Mouse (Mus musculus) forebrain, embryonic 15.5 days (tissue): ENCODE measurements around the gene Rps11. TPM values are rescaled to one million over a fixed set of nuclear protein-coding genes. Genes with fewer than 3 reads are reported as not detected.
"Not testable (repeated sequence)": the region's sequence is repeated elsewhere in the genome, so short reads cannot be mapped to it uniquely, and the experiment has no call there.

Experiments
- ATAC-seq: fragments of 200-750 bp; cut with Nextera tagmentation; replicated peaks from 2 replicates; pipeline ENCODE4 v1.8.0; 2017; ENCODE audit warnings: mild to moderate bottlenecking, moderate TSS enrichment, moderate library complexity
- H3K27ac ChIP-seq: fragments of 300-500 bp; sonication (generic); replicated peaks from 2 replicates; pipeline ENCODE4 v1.5.1; 2015; ENCODE audit warnings: mild to moderate bottlenecking, inconsistent platforms
- H3K27me3 ChIP-seq: fragments of 300-500 bp; sonication (generic); 2 replicates; pipeline ENCODE4 v1.6.1; 2015; ENCODE audit warnings: inconsistent platforms
- H3K36me3 ChIP-seq: fragments of 300-500 bp; sonication (generic); 2 replicates; pipeline ENCODE4 v1.6.1; 2015; ENCODE audit warnings: mild to moderate bottlenecking, inconsistent platforms
- H3K4me1 ChIP-seq: fragments of 300-500 bp; sonication (generic); 2 replicates; pipeline ENCODE4 v1.6.1; 2015; ENCODE audit warnings: inconsistent platforms
- H3K4me2 ChIP-seq: fragments of 300-500 bp; sonication (generic); replicated peaks from 2 replicates; pipeline ENCODE4 v1.6.1; 2015; ENCODE audit warnings: mild to moderate bottlenecking, inconsistent platforms
- H3K4me3 ChIP-seq: fragments of 300-500 bp; sonication (generic); 2 replicates; pipeline ENCODE4 v1.5.1; 2015; ENCODE audit warnings: mild to moderate bottlenecking, inconsistent platforms
- H3K9ac ChIP-seq: fragments of 300-500 bp; sonication (generic); replicated peaks from 2 replicates; pipeline ENCODE4 v1.6.1; 2015; ENCODE audit warnings: mild to moderate bottlenecking, inconsistent platforms
- H3K9me3 ChIP-seq: fragments of 300-500 bp; sonication (generic); 2 replicates; pipeline ENCODE4 v1.6.1; 2016; ENCODE audit warnings: inconsistent platforms
- WGBS: fragments of 180-500 bp; shearing (Covaris S2); methylation state at CpG from one replicate; pipeline ENCODE4 v1.1.7; 2015; ENCODE audit warnings: mixed read lengths; 5-methylcytosine and 5-hydroxymethylcytosine counted together
- polyA plus RNA-seq: library from polyadenylated mRNA; unstranded; fragments of >200 nt; fragmentation: Nextera tagmentation; extraction: Ambion mirVana; gene quantifications from 2 replicates; pipeline ENCODE4 v1.2.1, GENCODE M21; 2015

Gene Rps11
- polyA plus RNA-seq, 1 experiment from 2014 or later: 982 TPM

DNA sequence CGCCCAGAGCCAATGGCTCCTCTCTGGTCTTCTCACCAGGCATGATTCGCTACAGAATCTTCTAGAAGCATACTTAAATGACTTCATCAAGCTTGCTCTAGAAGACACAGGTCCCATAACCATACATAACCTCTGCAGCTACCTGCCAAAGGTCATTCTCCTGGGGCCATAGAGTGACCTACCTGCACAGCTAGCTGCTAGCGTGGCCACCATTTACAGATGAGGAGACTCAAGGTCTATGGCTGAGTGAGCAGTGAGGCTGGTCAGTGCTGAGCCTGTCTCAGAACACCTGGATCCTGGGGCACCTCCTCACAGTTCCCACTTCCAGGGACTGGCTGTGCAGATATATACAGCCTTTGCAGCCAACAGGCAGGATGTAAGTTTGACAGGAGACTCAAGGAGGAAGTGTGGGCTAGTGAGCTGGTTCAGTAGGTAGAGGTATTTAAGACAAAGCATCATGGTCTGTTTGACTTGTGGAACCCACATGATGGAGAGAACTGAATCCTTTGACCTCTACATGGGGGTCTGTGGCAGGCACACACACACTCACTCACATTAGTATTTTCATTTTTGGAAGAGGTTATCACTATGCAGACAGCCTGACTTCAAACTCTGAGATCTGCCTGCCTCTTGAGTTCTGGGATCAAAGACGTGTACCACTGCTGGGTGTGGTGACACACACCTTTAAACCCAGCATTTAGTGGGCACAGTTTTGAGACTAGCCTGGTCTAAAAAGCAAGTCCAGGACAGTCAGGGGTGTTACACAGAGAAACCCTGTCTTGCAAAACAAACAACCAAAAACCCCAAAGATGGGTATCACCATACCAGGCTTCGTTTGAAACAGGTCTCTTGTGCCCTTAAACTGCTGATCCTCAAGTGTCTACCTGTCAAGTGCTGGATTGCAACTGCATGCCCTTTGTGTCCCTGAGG lies 4.2 kb downstream of the Rps11 start:
- H3K9me3 ChIP-seq: no peaks in the 10 kb centered on the region
- H3K36me3 ChIP-seq: peaks cover 52% of the 10 kb centered on the region
- no peak overlapping the region for H3K4me2 ChIP-seq
- ATAC-seq: no peak
- WGBS: 82% methylated on average over 5 of the region's 5 CpGs
- H3K4me1 ChIP-seq: peaks cover 27% of the 10 kb centered on the region
- peak overlapping the region; percentile 19; the same call in 1 of the 2 replicates for H3K9ac ChIP-seq
- no peak overlapping the region for H3K27ac ChIP-seq
- no peaks in the 10 kb centered on the region for H3K27me3 ChIP-seq
- no peak overlapping the region for H3K4me3 ChIP-seq

DNA sequence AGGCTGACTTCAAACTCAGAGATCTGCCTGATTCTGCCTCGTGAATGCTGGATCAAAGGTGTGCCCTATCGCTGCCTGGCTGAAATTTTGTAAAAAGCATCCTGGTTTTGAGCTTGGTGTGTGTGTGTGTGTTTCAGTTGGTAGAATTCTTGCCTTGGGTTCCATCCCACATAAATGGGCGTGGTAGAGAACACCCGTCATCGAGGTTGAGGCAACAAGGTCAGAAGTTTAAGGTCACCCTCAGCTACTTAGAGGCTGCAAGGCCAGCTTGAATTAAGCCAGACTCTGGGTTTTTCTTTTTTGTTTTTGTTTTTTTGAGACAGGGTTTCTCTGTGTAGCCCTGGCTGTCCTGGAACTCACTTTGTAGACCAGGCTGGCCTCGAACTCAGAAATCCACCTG lies 5.9 kb downstream of the Rps11 start:
- H3K36me3 ChIP-seq: peaks cover 51% of the 10 kb centered on the region
- 96% methylated on average over 6 of the region's 6 CpGs for WGBS
- no peaks in the 10 kb centered on the region for H3K9me3 ChIP-seq
- no peak overlapping the region for H3K4me2 ChIP-seq
- H3K27me3 ChIP-seq: no peaks in the 10 kb centered on the region
- H3K27ac ChIP-seq: no peak overlapping the region
- H3K9ac ChIP-seq: no peak overlapping the region
- no peak overlapping the region for H3K4me3 ChIP-seq
- peaks cover 18% of the 10 kb centered on the region for H3K4me1 ChIP-seq
- no peak for ATAC-seq

DNA sequence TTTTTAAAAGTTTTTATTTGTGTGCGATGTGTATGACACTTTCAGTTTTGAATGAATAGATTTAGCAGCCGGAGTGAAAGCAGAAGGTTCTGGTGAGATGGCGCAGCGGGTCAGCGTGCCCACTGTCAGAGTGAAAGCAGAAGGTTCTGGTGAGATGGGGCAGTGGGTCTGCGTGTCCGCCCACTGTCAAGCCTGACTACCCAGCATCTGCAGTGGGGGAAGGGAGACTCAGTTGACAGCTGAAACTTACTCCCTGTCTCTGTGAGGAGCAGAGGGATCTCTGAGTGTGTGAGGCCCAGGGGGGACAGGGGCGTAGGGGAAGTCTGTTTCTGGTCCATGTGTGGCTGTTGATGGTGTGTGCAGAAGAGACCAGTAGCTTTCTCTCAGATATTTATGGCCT lies 6.7 kb downstream of the Rps11 start:
- Histone ChIP-seq H3K27me3 (no peaks in the 10 kb centered on the region), H3K4me3 (no peak overlapping the region), H3K4me2 (no peak overlapping the region), H3K9me3 (no peaks in the 10 kb centered on the region), H3K27ac (no peak overlapping the region), H3K9ac (no peak overlapping the region), H3K4me1 (peaks cover 11% of the 10 kb centered on the region), H3K36me3 (peaks cover 44% of the 10 kb centered on the region)
- no peak for ATAC-seq
- 88% methylated on average over 8 of the region's 8 CpGs for WGBS

DNA sequence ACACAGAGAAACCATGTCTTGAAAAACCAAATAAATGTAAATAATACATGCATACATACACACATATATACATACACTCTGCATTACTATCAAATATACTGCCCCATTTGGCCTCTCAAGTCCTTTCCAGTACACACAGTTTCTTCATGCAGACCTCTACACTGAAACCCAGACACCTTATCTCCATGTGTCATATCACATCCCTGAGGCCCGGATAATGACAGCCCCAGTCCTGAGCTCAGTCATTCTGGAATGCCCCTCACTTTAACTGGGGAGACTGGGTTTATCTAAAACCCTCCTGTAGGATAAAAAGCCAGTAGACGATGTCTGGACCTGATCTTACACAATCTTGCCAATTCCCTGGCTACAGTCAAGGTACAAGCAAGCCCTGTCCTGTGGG lies 10.8 kb downstream of the Rps11 start:
- H3K4me3 ChIP-seq: no peak overlapping the region
- H3K9me3 ChIP-seq: no peaks in the 10 kb centered on the region
- peaks cover 6% of the 10 kb centered on the region; the same call in 1 of the 2 replicates for H3K36me3 ChIP-seq
- no peak overlapping the region for H3K27ac ChIP-seq
- H3K27me3 ChIP-seq: no peaks in the 10 kb centered on the region
- H3K4me1 ChIP-seq: no peaks in the 10 kb centered on the region
- H3K4me2 ChIP-seq: no peak overlapping the region
- H3K9ac ChIP-seq: no peak overlapping the region
- 87% methylated on average over 2 of the region's 2 CpGs for WGBS
- ATAC-seq: no peak

DNA sequence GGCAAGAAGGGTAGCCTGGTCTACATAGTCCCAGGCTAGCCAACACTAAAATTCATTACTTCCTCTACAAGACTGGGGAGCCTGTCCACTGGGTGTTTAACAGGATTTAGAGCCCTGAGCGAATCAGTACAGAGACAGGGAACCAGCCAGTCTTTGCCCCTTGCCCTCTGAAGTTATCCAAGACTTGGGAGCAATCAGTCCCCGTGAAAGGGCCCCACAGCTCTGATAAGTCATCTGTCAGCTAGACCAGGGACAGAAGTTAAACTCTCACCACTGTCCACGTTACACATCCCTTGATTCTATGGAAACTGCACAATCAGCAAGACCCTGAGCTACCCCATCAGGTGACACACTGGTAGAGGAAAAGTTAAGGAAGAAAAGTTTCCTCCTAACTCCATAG lies 11.7 kb downstream of the Rps11 start:
- no peaks in the 10 kb centered on the region for H3K9me3 ChIP-seq
- H3K4me2 ChIP-seq: no peak overlapping the region
- H3K27me3 ChIP-seq: no peaks in the 10 kb centered on the region
- H3K4me1 ChIP-seq: no peaks in the 10 kb centered on the region
- no peak for ATAC-seq
- 79% methylated on average over 3 of the region's 3 CpGs for WGBS
- H3K36me3 ChIP-seq: no peaks in the 10 kb centered on the region
- no peak overlapping the region for H3K27ac ChIP-seq
- no peak overlapping the region for H3K9ac ChIP-seq
- no peak overlapping the region for H3K4me3 ChIP-seq

DNA sequence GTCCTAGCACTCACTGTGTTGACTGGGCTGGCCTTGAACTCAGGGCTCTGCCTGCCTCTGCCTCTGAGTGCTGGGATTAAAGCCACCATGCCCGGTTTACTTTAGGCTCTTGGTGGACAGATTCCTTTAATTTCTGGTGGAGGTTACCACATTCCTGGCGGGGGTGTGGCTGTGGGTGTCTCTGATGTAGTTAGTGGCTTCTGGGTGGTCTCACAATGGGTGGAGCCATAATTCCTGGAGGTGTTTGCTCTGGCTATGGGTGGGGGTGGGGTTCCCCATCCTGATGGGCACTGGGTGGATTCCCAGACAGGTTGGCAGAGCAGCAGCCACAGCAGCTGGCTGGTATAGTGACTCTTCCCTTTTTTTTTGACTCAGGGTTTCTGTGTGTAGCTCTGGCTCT lies 12.3 kb downstream of the Rps11 start:
- 78% methylated on average over 2 of the region's 2 CpGs for WGBS
- no peak overlapping the region for H3K4me2 ChIP-seq
- H3K4me3 ChIP-seq: no peak overlapping the region
- no peaks in the 10 kb centered on the region for H3K27me3 ChIP-seq
- H3K9ac ChIP-seq: no peak overlapping the region
- H3K36me3 ChIP-seq: no peaks in the 10 kb centered on the region
- no peaks in the 10 kb centered on the region for H3K4me1 ChIP-seq
- no peak overlapping the region for H3K27ac ChIP-seq
- no peak for ATAC-seq
- no peaks in the 10 kb centered on the region for H3K9me3 ChIP-seq

DNA sequence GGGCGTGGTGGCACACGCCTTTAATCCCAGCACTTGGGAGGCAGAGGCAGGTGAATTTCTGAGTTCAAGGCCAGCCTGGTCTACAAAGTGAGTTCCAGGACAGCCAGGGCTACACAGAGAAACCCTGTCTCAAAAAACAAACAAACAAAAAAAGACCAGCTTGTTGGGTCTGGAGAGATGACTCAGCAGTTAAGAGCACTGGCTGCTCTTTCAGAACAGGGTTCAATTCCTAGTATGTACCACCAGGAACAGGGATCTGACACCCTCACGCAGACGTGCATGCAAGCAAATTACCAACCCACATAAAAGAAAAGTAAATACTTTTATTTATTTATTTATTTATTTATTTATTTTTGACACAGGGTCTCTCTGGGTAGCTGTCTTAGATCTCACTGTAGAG lies 14.2 kb downstream of the Rps11 start:
- 93% methylated on average over 4 of the region's 4 CpGs for WGBS
- H3K4me2 ChIP-seq, H3K36me3 ChIP-seq, ATAC-seq, H3K4me3 ChIP-seq, H3K9ac ChIP-seq, H3K27me3 ChIP-seq, H3K9me3 ChIP-seq, H3K27ac ChIP-seq, H3K4me1 ChIP-seq: not testable (repeated sequence)

DNA sequence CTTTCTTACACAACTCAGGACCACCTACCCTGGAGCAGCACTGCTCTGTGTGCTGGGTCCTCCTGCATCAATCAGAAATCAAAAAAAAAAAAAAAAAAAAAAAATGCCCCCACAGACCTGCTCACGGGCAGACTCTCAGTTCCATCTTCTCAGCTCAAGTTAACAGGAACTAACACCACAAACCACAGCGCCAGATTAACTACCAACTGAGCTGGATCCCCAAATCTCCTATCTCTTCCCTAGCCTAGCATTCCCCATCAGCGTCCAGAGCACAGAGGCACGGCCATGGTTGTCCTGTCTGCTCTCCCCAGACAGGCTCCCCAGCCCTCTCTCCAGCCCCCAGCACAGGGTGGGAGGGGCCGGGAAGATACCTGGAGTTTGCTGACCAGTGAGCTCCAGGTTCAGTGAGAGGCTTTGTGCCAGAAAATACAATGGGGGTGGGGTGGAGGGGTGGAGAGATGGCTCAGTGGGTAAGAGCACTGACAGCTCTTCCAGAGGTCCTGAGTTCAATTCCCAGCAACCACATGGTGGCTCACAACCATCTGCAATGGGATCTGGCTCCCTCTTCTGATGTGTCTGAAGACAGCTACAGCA lies 17.1 kb downstream of the Rps11 start:
- 61% methylated on average over 5 of the region's 5 CpGs for WGBS
- no peaks in the 10 kb centered on the region for H3K9me3 ChIP-seq
- no peak for ATAC-seq
- no peaks in the 10 kb centered on the region for H3K27me3 ChIP-seq
- no peak overlapping the region for H3K9ac ChIP-seq
- no peaks in the 10 kb centered on the region for H3K36me3 ChIP-seq
- H3K4me3 ChIP-seq: no peak overlapping the region
- no peak overlapping the region for H3K4me2 ChIP-seq
- no peaks in the 10 kb centered on the region for H3K4me1 ChIP-seq
- no peak overlapping the region for H3K27ac ChIP-seq

DNA sequence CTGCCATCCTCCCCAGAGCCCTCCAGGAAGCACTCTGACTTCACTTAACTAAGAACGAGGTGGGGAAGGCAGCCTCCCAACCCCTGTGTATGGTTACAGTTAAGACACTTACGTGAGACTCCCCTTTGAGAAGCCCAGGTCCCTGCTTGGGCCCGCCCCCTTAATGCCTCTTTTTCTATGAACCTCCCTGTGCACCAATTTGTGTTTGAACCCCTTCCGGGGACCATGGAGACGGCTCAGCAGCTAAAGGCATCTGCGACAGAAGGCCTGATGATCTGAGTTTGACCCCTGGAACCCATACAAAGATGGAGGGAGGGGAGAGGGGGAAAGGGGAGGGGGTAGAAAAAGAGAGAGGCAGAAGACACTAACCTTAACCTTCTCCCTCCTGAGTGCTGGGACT lies 17.8 kb downstream of the Rps11 start:
- no peaks in the 10 kb centered on the region for H3K9me3 ChIP-seq
- no peaks in the 10 kb centered on the region for H3K36me3 ChIP-seq
- H3K4me1 ChIP-seq: no peaks in the 10 kb centered on the region
- WGBS: 32% methylated on average over 6 of the region's 6 CpGs
- ATAC-seq: no peak
- H3K4me2 ChIP-seq: no peak overlapping the region
- no peak overlapping the region for H3K4me3 ChIP-seq
- H3K27ac ChIP-seq: no peak overlapping the region
- no peak overlapping the region for H3K9ac ChIP-seq
- no peaks in the 10 kb centered on the region for H3K27me3 ChIP-seq

DNA sequence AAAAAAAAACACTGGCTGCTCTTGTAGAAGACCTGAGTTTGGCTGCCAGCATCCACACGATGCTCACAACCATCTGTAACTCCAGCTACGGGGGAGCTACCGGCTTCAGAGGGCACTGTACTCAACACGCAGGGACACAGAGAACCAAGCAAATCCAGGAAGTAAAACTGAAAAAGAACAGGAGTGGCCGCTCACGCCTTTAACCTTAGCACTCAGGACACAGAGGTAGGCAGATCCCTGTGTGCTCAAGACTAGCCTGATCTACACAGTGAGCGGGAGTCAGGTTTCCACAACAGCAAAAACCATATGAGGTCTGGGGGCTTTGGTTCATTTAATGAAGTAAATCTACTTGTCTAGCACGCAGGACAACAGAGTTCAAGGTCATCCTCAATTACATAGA lies 18.7 kb downstream of the Rps11 start:
- no peak overlapping the region for H3K4me3 ChIP-seq
- H3K4me1 ChIP-seq: no peaks in the 10 kb centered on the region
- no peak overlapping the region for H3K4me2 ChIP-seq
- no peak overlapping the region for H3K27ac ChIP-seq
- H3K9ac ChIP-seq: no peak overlapping the region
- H3K27me3 ChIP-seq: no peaks in the 10 kb centered on the region
- H3K9me3 ChIP-seq: no peaks in the 10 kb centered on the region
- no peak for ATAC-seq
- H3K36me3 ChIP-seq: no peaks in the 10 kb centered on the region
- 82% methylated on average over 8 of the region's 8 CpGs for WGBS

DNA sequence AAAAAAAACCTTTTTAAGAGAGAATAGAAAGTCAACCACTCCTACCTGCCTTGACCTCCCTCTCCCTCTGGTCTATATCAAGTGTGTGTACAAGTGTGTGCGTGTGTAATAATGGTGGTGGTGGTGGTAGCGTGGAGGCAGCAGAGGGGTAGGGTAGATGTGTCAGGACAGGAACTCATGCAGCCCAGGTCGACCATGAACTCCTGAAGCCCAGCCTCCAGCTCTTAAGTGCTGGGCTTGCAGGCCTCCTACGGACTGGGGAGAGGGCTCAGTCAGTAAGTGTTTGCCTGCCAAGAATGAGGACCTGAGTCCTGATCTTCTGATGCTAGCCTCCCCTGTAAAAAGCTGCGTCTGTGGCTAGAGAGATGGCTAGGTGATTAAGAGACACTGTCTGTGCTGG lies 19.3 kb downstream of the Rps11 start:
- Histone ChIP-seq H3K27me3 (no peaks in the 10 kb centered on the region), H3K4me1 (no peaks in the 10 kb centered on the region), H3K4me2 (no peak overlapping the region), H3K27ac (no peak overlapping the region), H3K36me3 (no peaks in the 10 kb centered on the region), H3K9me3 (no peaks in the 10 kb centered on the region), H3K9ac (no peak overlapping the region), H3K4me3 (no peak overlapping the region)
- 83% methylated on average over 5 of the region's 5 CpGs for WGBS
- ATAC-seq: no peak

DNA sequence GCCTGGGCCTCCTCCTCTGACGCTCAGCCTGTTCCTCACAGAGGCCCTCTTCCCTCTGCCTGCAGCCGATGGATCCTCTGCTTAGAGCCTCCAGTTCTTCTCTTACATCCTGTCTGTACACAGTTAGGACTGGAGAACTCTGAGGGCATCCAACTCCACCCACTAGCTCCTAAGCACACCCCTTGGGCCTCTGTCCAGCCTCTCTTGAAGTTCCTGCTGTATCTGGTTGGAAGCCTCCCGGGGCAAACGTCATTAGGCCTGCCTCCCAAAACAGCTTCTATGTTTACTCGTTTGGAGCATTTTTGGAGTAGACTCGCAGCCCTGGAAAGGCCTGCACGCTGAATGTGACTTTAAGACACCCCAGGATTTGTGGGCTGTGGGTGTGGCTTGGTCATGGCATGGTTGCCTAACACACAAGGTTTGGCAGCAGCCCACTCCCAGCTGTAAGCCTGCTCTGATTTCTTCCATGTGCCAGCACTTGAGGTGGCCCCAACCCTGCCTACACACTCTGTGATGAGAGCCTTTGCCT lies 20.5 kb downstream of the Rps11 start, which contains the start of gene Fcgrt:
Gene Fcgrt, minus strand, starts transcription at position 200 of the 529 bp plus-strand sequence.
- Histone ChIP-seq H3K4me1 (no peaks in the 10 kb centered on the region), H3K27me3 (no peaks in the 10 kb centered on the region), H3K4me2 (no peak within 1 kb of the TSS), H3K4me3 (no peak within 1 kb of the TSS), H3K36me3 (no peaks in the 10 kb centered on the region), H3K27ac (no peak within 1 kb of the TSS), H3K9ac (no peak within 1 kb of the TSS), H3K9me3 (no peaks in the 10 kb centered on the region)
- no peak for ATAC-seq
- WGBS: 70% methylated on average over 7 of the region's 7 CpGs
